Mouse (Mus musculus): ENCODE results near the gene Gm5868. TPM values are rescaled to one million over a fixed set of nuclear protein-coding genes. Genes with fewer than 3 reads are reported as not detected.
"Not testable (repeated sequence)": the region's sequence is repeated elsewhere in the genome, so short reads cannot be mapped to it uniquely, and the experiment has no call there.

Gene Gm5868
- polyA plus RNA-seq, 1 experiment from 2014 or later = not detected

DNA sequence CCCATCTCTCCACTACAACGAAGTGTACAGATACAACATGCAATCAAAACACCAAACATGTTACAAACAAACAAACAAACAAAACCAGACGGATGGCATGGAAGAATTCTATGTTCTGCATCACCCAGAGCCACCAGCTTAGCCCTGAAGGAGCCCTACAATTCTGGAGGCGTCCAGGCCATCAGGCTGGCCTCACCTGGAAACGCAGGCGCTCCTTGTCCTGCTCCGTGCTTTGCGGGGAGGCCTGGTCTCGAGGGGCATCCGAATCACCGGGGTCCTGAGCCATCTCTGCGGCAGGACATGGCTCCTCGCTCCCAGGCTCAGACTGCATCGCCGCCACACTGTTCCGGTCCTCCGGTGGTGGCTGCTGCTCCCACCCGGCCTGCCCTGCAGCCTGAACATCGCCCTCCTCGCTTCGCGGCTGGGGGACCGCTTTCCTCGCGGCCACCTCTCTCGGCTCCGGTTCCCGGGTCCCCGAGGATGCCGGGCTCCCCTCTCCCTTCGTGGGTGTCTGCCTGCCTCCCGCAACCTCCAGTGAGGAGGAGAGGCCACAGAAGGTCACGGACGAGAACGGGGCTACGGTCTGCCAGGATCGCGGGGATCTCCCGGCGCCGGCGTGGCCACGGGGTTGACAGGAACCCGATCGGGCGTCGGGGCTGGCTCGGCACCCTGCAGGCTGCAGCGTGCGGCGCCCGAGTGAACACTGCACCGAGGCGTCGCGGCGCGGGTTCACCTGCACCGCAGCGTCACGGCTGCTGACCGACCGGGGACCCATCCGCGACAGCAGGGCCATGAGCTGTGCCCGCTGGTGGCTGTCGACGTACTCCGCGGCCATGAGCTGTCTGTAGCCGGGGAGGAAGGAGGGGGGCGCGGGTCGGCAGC, 7.0 kb downstream of the Gm5868 start:
- H3K9ac ChIP-seq; H3K36me3 ChIP-seq (replicated peaks); ATAC-seq (ENCODE audit: insufficient read depth); H3K9me3 ChIP-seq (replicated peaks); H3K27ac ChIP-seq (replicated peaks); H3K4me1 ChIP-seq (replicated peaks): not testable (repeated sequence)
- WGBS (ENCODE audit: insufficient replicate concordance) = 5% methylated on average over 70 of the region's 73 CpGs
- peaks cover 40% of the 10 kb centered on the region for H3K27me3 ChIP-seq
- peak overlapping the region; percentile 25 for H3K4me3 ChIP-seq (replicated peaks)
- H3K4me2 ChIP-seq = peak overlapping the region; percentile 58

DNA sequence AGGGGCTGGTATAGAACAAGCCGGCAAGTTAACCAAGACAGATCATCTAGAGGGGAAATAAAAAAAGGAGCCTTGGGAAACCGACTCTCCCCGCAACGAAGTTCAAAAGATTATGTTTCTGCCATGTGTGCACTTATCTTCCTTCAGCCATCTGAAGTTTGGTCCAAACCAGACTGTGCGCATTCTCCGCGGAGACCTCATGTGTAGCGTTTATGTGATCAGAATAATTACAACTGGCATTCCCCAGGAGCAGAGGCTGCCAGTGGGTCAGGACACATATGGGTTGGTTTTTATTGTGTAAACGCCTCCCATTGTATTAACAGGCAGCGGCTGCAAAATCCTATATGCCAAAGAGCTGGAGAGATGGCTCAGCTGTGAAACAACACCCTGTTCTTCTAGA, 7.8 kb downstream of the Gm5868 start:
- H3K9ac ChIP-seq; H3K9me3 ChIP-seq (replicated peaks); H3K36me3 ChIP-seq (replicated peaks); ATAC-seq (ENCODE audit: insufficient read depth); H3K4me1 ChIP-seq (replicated peaks); H3K27ac ChIP-seq (replicated peaks); H3K4me2 ChIP-seq; H3K4me3 ChIP-seq (replicated peaks): not testable (repeated sequence)
- H3K27me3 ChIP-seq = peaks cover 40% of the 10 kb centered on the region
- WGBS (ENCODE audit: insufficient replicate concordance) = 65% methylated on average over 10 of the region's 10 CpGs

GRCm38 (mm10) chr5:72565621-72566020, 21.7 kb downstream of the Gm5868 start:
- Histone ChIP-seq H3K36me3 (replicated peaks) (no peaks in the 10 kb centered on the region), H3K4me2 (no peak overlapping the region)
- 69% methylated on average over 5 of the region's 5 CpGs for WGBS (ENCODE audit: insufficient replicate concordance)

GRCm38 (mm10) chr5:72563183-72563582, 24.2 kb downstream of the Gm5868 start:
- ATAC-seq (ENCODE audit: insufficient read depth); H3K36me3 ChIP-seq (replicated peaks); H3K27ac ChIP-seq (replicated peaks); H3K4me2 ChIP-seq; H3K9ac ChIP-seq; H3K27me3 ChIP-seq; H3K4me3 ChIP-seq (replicated peaks); H3K9me3 ChIP-seq (replicated peaks): not testable (repeated sequence)
- H3K4me1 ChIP-seq (replicated peaks) = peaks cover 15% of the 10 kb centered on the region
- WGBS (ENCODE audit: insufficient replicate concordance) = 41% methylated on average over 2 of the region's 2 CpGs

More at GRCm38 (mm10) chr5:72565621-72566020, 21.7 kb downstream of the Gm5868 start:
- ATAC-seq (ENCODE audit: insufficient read depth) = no peak
- H3K4me1 ChIP-seq (replicated peaks) = peaks cover 3% of the 10 kb centered on the region; the same call in 1 of the 2 replicates
- no peak overlapping the region for H3K27ac ChIP-seq (replicated peaks)
- no peak overlapping the region for H3K4me3 ChIP-seq (replicated peaks)
- no peak overlapping the region for H3K9ac ChIP-seq
- no peaks in the 10 kb centered on the region for H3K27me3 ChIP-seq
- H3K9me3 ChIP-seq (replicated peaks) = no peaks in the 10 kb centered on the region

DNA sequence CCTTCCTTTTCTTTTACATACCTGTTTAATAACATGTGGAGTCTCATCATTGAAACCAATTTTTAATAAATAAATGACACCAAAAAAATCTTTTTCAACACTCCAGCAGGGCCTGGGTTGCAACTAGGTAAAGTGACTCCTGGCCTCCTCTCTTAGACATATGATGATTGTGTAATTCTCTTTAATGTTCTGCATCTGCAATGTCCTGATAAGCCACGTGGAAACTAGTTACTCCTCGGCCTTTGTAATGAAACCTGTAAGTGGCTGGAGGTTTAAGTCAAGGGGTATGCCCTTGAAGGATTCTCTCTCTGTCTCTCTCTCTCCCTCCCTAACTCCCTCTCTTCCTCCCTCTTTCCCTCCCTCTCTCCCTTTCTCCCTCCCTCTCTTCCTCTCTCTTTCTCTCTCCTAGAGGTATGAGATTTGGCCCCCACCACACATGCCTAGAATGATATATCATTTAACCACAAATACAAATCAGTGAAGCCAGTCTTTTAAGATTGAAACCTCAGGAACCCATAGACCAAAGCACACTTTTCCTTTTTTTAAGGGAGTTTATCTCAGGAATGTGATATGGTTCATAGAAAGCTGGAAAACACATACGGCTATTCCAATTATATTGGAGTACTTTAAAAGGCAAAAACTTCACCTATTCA, 26.2 kb downstream of the Gm5868 start:
- WGBS (ENCODE audit: insufficient replicate concordance) = 35% methylated on average over 3 of the region's 3 CpGs
- Histone ChIP-seq H3K4me1 (replicated peaks) (peaks cover 18% of the 10 kb centered on the region), H3K27ac (replicated peaks) (no peak overlapping the region), H3K4me2 (no peak overlapping the region), H3K9ac (no peak overlapping the region), H3K4me3 (replicated peaks) (no peak overlapping the region), H3K27me3 (no peaks in the 10 kb centered on the region), H3K9me3 (replicated peaks) (no peaks in the 10 kb centered on the region), H3K36me3 (replicated peaks) (no peaks in the 10 kb centered on the region)
- no peak for ATAC-seq (ENCODE audit: insufficient read depth)

- H3K36me3 ChIP-seq (replicated peaks) = peaks cover 5% of the 10 kb centered on the region; the same call in 1 of the 2 replicates
- no peaks in the 10 kb centered on the region for H3K27me3 ChIP-seq
- peaks cover 18% of the 10 kb centered on the region for H3K4me1 ChIP-seq (replicated peaks)
- H3K9ac ChIP-seq = peak within 1 kb of the TSS; percentile 88
- peak within 1 kb of the TSS; percentile 98 for H3K4me2 ChIP-seq
- H3K9me3 ChIP-seq (replicated peaks) = no peaks in the 10 kb centered on the region
- peak within 1 kb of the TSS; percentile 85 for H3K4me3 ChIP-seq (replicated peaks)
- WGBS (ENCODE audit: insufficient replicate concordance) = under 1% methylated on average over 42 of the region's 42 CpGs
- ATAC-seq (ENCODE audit: insufficient read depth) = peak; percentile 96
- H3K27ac ChIP-seq (replicated peaks) = peak within 1 kb of the TSS; percentile 73
Observed at GRCm38 (mm10) chr5:72559544-72560049, 27.8 kb downstream of the Gm5868 start, which contains the start of gene Nfxl1. TSS of gene Nfxl1 (minus strand) at chr5:72559684.

GRCm38 (mm10) chr5:72558716-72559526, 28.4 kb downstream of the Gm5868 start:
- Histone ChIP-seq H3K4me3 (replicated peaks) (peak overlapping the region; percentile 85), H3K4me2 (peak overlapping the region; percentile 98), H3K36me3 (replicated peaks) (peaks cover 7% of the 10 kb centered on the region; the same call in 1 of the 2 replicates), H3K4me1 (replicated peaks) (peaks cover 18% of the 10 kb centered on the region), H3K27me3 (no peaks in the 10 kb centered on the region), H3K27ac (replicated peaks) (peak overlapping the region; percentile 73), H3K9ac (peak overlapping the region; percentile 88), H3K9me3 (replicated peaks) (no peaks in the 10 kb centered on the region)
- peak; percentile 82 for ATAC-seq (ENCODE audit: insufficient read depth)
- 2% methylated on average over 55 of the region's 57 CpGs for WGBS (ENCODE audit: insufficient replicate concordance)

- Histone ChIP-seq H3K36me3 (replicated peaks) (peaks cover 12% of the 10 kb centered on the region; the same call in 1 of the 2 replicates), H3K4me2 (no peak overlapping the region), H3K4me1 (replicated peaks) (peaks cover 18% of the 10 kb centered on the region), H3K27ac (replicated peaks) (no peak overlapping the region), H3K9ac (no peak overlapping the region), H3K9me3 (replicated peaks) (no peaks in the 10 kb centered on the region), H3K4me3 (replicated peaks) (no peak overlapping the region), H3K27me3 (no peaks in the 10 kb centered on the region)
- WGBS (ENCODE audit: insufficient replicate concordance) = 69% methylated on average over 3 of the region's 3 CpGs
- no peak for ATAC-seq (ENCODE audit: insufficient read depth)
Observed at GRCm38 (mm10) chr5:72556245-72556644, 31.1 kb downstream of the Gm5868 start.

DNA sequence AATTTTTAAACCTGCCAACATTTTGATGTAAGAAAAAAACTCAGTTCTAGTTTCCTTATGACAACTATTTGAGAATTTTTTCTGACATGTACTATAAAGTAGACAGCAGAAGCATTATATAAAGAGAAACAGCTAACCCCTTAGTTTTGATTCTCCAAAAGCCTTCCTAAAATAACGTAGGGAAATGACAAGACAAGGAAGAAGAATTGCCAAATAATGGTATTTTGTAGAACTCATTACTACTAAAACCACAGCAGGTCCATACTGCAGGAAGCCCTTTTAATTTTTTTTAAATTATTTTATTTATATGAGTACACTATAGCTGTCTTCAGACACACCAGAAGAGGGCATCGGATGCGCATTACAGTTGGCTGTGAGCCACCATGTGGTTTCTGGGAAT, 36.1 kb downstream of the Gm5868 start:
- Histone ChIP-seq H3K36me3 (replicated peaks) (peaks cover 21% of the 10 kb centered on the region; the same call in 1 of the 2 replicates), H3K27me3 (no peaks in the 10 kb centered on the region), H3K4me3 (replicated peaks) (no peak overlapping the region), H3K9me3 (replicated peaks) (no peaks in the 10 kb centered on the region), H3K4me1 (replicated peaks) (no peaks in the 10 kb centered on the region), H3K27ac (replicated peaks) (no peak overlapping the region), H3K4me2 (no peak overlapping the region), H3K9ac (no peak overlapping the region)
- 79% methylated on average over 3 of the region's 3 CpGs for whole genome bisulfite sequencing (ENCODE audit: insufficient replicate concordance)
- ATAC-seq (ENCODE audit: insufficient read depth) = no peak
